Mouse (Mus musculus) CD4-positive, CD25-positive, alpha-beta regulatory T cell, adult 2 months (primary cell): ENCODE data around the gene Casd1.

Experiments used
- DNase-seq: peaks from one replicate; pipeline ENCODE4 v3.0.0-alpha.2; 2012; ENCODE audit warnings: low read depth, low spot score

The Casd1 gene

GRCm38 (mm10) chr6:4600658-4601296 lies at the start of gene Casd1:
Gene Casd1, plus strand, starts transcription at chr6:4600839.
- peak; percentile 79 for DNase-seq

DNA sequence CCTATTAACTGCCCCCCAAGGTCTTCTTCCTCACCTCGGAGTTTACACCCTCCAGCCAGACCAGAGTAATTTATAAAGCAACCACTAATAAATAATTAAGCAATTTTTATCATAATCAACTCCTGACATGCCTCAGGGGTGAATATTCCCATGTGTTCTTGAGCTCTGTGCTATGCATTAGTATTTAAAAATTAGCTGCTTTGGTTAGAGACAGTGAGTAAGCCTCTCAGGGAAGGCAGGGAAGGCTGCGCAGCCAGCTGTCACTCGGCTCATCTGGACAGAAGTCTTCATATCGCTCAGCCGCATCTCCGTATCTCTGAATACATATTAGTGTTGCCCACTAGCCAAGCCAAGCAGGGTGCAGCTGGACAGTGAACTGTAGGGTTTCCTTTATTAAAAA lies 45.3 kb upstream of the Casd1 start:
- no peak for DNase-seq

GRCm38 (mm10) chr6:4557086-4557485 lies 43.6 kb upstream of the Casd1 start:
- no peak for DNase-seq

GRCm38 (mm10) chr6:4557678-4558077 lies 43.0 kb upstream of the Casd1 start:
- DNase-seq = peak; percentile 8

GRCm38 (mm10) chr6:4561156-4561555 lies 39.5 kb upstream of the Casd1 start:
- no peak for DNase-seq

GRCm38 (mm10) chr6:4561621-4562020 lies 39.0 kb upstream of the Casd1 start:
- DNase-seq = no peak

DNA sequence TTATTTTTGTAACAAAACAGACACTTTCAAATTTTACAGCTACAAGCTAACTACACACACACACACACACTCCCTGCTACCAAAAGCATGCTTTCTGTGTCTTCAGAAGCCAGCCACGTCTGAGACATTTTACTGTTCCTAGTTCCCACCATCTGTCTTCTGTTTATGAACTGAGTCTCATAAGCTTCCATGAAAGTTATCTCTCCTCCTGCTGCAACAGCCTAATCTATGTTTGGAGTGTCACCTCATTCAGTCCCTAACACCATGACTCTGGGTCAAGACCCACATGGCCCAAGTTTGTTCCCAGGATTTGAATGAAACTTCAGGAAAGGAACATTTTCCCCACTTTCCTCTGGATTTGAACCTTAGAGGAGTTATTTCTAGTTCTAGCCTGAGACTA lies 38.2 kb upstream of the Casd1 start:
- DNase-seq = no peak

DNA sequence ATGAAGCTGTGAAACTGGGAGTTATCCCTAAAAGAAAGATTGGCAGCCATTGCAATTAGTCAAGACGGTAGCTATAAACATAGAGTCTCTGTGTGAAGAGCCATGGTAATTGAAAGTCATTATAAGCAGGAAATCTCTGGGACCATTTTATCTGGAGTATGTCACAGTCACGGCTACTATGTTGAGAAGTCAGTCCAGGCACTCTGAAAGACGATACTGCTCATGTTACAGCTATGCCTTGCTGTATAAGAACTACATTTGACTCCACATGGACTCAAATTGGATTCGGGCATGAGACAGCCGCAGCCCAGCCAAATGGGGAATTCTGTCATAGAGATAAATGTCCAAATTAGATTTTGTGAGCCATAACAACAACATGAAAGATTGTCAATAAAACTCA lies 37.2 kb upstream of the Casd1 start:
- DNase-seq = no peak

GRCm38 (mm10) chr6:4570412-4570811 lies 30.2 kb upstream of the Casd1 start:
- no peak for DNase-seq

GRCm38 (mm10) chr6:4577756-4578155 lies 22.9 kb upstream of the Casd1 start:
- no peak for DNase-seq

GRCm38 (mm10) chr6:4578343-4578742 lies 22.3 kb upstream of the Casd1 start:
- DNase-seq = no peak

DNA sequence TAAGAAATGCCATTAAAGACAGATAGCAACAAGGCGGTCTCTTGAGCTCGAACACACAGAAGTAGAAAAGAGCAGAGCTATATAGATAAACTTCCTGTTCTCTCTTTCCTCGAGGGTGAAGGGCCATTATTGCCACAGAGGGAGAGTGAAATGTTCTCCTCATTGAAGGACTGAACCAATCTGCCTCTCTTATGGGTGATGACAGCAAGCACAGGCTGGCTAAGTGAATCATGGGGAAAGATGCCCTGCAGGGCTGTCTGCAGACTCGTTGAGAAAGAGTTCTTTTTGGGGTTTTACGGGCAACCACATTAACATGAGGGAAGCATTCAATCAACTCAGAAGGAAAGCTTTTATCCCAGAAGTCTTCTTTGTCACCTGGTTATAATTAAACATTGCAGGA lies 21.0 kb upstream of the Casd1 start:
- no peak for DNase-seq

GRCm38 (mm10) chr6:4583485-4583884 lies 17.2 kb upstream of the Casd1 start:
- DNase-seq = no peak

- DNase-seq = no peak
Observed at GRCm38 (mm10) chr6:4587946-4588345, 12.7 kb upstream of the Casd1 start.

GRCm38 (mm10) chr6:4588722-4589121 lies 11.9 kb upstream of the Casd1 start:
- DNase-seq = no peak

GRCm38 (mm10) chr6:4590089-4590488 lies 10.6 kb upstream of the Casd1 start:
- no peak for DNase-seq

GRCm38 (mm10) chr6:4597711-4598110 lies 2.9 kb upstream of the Casd1 start:
- no peak for DNase-seq

DNA sequence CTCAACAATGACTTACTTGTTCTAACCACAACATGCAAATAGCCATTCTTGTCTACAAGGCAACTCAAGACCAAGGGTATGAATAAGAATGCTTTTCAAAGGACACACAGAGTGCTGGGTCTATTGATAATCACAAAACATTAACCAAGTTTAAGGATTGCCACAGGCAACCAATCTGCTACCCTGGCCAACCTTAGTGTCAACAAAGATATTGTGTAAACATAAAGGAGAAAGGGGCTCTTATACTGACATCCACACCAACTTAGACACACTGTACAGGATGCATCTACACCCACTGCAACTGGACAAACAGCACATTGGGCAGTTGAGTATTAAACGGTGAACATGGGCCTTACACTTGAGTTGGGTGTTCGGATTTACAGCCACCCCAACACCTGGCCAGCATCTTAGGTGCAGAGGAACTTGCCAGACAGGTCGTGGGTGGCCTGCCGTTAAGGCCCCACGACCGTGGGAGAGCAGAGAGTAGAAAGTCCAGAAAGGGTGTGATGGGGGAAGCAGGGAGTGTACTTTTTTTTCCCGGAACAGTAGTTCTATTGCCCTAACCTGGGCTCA lies 468 bp upstream of the Casd1 start:
- DNase-seq = no peak

DNA sequence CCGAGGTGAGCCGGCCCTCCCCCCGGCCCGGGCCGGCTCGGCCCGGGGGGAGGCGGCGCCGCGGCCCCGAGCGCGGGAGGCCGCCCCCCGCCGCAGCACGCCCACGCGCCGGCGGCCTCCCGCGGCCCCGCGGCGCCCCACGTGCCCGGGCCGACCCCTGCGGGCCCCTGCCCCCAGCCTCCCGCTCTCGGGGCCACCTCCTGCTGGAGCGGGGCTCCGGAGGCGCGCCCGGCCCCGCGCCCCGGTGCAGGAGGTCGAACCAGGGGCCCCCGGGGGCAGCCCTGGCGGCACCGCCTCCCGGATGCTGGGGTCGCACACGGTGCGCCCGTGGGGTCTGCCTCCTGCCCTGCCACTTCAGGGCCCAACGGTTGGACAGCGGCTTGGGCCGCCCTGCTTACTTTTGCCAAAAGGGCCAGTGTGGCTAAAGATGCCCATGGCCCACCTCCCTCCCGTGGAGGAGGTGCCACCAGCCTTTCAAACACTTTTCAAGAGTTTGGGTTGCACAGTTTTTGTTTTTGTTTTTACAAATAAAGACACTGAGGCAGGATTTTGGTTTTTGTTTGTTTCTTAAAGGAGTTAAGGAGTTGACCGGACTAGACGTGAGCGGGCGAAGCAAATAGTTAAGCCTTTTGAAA lies 775 bp downstream of the Casd1 start:
- DNase-seq = no peak

GRCm38 (mm10) chr6:4602012-4602411 lies 1.4 kb downstream of the Casd1 start:
- no peak for DNase-seq

GRCm38 (mm10) chr6:4606394-4606793 lies 5.8 kb downstream of the Casd1 start:
- DNase-seq = no peak

GRCm38 (mm10) chr6:4610216-4610896 lies 9.7 kb downstream of the Casd1 start:
- DNase-seq = no peak

- DNase-seq = no peak
Observed at GRCm38 (mm10) chr6:4611853-4612252, 11.2 kb downstream of the Casd1 start.
